Mouse (Mus musculus): ENCODE measurements at regions not wholly inside any gene's neighbourhood (a gene's known extent, or its start where the extent isn't known, plus 50 kb on each side); places are given as distances from the start of the nearest gene placed in this dataset.

DNA sequence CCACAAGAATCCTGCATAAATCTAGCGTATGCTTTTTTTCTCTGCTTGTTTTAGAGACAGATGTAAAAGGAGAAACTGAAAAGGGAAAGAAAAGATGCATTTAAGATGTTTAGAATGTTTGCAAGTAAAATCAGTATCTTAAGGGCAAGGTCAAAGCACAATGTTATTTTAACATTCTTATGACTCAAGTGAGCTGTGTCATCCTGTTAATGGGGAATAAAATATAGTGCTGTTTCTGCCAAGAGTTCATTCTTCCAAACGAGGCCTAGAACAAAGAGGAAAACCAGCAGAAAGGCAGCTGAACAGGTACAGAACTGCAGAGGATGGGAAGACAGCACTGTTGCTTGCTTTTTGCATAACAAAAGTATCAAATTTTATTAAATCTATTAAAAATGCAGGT, 156.7 kb upstream of the Tmtc1 start:
- no peak for DNase-seq (ENCODE audit: low spot score in 2 of 2)

DNA sequence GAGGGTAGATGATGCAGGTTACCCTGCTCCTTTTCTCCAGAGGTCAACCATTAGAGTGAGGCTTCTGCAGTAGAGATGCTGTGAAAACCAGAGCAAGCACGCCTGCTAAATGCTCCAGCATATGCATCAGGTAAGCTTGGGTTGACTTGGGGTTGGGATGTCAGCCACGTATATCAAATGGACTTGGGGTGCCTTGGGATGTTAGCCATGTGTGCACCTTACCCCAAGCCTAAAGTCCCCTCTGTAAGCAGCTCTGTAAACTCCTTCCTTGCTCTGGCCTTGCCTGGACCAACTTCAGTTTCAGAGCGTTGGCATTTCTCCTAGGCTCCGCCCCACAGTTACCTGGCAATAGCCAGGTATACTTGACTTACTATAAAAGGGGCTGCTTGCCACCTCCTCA, 155.3 kb upstream of the Tmtc1 start:
- no peak for DNase-seq (ENCODE audit: low spot score in 2 of 2)

DNA sequence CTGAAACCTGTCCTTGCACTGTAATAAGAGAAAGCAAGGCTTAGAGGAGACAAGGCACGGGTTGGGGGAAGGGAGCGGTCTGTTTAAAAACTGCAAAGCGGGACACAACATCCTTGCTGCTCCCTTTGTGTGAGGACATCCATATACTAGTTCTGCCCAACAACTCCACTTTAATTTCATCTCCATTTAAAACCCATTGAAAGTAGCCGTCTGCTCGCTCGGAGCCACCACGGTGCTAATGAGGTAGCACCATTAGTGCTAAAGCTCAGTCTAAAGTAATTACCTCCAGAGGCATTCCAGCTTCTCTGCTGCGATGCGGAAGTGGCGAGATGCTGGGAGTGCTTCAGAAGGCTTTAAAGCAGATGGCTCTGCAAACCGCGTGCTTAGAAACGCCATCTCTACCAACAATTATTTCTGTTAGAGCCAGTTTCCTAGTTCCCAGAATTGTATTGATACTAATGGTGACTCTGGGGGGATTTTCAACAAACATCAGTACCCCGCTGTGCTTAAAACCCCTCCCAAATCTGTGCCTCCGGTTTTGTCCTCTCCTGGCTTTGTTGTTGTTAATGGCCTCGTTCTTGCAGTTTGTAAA, 154.7 kb upstream of the Tmtc1 start:
- DNase-seq (ENCODE audit: low spot score in 2 of 2): no peak

DNA sequence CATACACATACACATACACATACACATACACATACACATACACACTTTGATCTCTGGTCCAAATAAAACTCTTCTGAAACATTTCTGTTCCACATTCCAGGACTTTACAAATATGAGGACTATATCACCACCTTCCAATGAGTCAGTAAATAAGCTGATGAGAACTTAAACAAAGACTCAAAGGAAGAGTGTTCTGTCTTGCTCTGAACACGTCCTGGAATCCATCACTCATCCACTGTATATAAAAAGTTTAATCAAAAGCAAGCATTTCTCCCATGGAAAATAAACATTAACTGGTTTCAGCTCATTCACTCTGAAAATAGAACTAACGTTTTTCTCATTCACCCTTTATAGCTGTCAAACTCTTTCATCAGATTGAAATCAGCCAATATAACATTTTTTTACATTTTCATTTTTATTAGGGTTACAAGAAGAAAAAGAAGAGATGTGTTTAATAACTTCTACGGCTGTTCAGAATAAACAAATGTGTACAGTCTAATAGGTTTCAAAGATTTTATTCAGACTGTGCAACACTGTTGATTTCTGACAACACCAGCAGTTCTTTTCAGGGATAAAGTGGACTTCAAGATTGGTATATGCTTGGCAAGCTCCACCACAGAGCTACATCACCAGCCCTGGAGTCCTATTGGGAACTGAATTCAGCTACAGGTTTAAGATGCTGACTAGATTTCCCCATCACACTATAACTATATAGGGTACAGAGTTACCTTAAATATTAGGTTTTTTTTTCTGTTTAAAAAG, 151.0 kb upstream of the Tmtc1 start:
- DNase-seq (ENCODE audit: low spot score in 2 of 2): no peak

DNA sequence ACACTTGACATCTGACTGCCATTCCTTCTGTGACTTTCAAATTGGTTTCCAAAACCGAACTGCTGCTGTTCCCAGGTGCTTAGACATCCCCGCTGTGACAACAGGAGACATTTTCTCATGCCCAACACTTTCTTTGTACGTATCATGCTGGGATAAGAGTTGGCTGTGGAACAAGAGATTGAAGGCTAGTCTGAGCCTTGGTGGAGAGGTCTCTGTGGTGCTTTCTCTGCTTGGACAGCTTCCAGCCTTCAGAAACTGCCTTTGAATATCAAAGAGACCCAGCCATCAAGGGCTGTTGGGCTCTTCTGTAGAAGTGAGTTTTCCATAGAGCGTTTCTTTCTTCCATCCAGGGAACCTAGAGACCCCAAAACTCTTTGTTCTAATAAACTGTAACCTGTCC, 144.8 kb upstream of the Tmtc1 start:
- DNase-seq (ENCODE audit: low spot score in 2 of 2): no peak

DNA sequence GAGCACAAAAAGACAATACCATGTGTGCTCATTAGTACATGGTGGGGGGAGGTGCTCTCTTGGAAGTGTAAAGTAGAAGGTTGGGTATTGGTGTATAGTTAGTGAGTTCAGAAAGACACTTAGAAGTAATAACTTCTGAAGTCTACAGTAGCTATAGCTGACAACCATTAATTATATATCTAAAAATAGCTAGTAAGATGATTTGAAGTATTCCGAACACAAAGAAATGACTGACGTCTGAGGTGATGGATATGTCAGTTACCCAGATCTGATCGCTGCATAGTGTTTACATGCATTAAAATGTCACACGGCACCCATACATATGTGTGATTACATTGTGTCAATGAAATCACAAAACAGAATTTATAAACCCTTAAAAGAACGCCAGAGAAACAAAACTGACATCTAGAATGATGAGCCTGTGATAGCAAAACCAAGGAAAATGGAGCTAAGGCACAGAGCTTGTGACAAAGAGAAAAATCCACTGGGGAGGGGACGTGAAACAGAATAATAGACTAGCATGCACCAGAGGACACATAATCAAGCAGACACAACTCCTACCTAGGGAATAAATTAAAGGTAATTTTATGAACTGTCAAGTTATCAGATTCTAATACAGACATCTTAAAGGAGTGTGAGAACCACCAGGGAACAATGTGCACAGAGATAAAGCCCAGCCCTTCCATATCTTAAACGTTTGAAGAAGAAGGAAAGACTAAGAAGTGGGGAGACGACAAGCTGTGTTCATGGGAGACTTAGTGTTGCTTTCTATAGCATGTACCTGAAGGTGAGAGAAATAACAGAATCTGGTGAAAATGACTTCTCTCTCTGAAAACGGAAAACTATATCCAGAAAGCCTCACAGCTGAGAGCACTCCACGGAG, 142.5 kb upstream of the Tmtc1 start:
- DNase-seq (ENCODE audit: low spot score in 2 of 2): no peak

DNA sequence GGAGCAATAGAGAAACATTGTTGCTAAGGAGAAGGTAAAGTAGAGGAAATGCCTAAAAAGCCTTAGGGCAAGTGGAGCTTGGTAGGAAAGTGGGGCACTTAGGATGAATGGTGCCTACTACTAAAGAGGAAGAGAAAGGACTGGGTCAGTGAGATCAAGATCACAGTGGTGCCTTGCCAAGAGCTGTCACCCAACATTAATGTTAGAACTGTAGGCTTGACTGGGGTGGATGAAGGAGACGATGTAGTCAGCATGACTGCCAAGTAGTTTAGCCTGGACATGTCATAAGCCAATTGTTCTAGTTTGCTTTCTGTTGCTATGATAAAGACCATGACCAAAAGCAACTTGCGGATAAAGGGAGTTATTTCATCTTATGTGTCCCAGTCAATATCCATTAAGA, 139.9 kb upstream of the Tmtc1 start:
- no peak for DNase-seq (ENCODE audit: low spot score in 2 of 2)

DNA sequence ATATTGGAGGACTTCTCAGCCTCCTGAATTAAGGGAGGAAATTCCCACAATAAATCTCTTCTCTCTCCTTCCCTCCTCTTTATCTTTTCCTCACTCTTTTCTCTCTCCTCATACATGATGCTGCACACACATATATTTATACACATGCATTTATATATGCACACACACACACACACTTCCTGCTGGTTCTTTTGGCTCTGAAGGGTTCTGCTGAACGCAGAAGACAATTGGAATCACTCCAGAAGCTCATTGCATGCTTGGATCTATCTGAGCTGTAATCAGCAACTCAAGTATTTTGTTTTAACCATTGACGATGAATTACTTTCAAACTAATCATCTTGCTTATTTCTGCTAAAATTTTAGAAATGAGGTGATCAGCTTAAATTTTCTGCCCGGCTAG, 134.1 kb upstream of the Tmtc1 start:
- no peak for DNase-seq (ENCODE audit: low spot score in 2 of 2)

DNA sequence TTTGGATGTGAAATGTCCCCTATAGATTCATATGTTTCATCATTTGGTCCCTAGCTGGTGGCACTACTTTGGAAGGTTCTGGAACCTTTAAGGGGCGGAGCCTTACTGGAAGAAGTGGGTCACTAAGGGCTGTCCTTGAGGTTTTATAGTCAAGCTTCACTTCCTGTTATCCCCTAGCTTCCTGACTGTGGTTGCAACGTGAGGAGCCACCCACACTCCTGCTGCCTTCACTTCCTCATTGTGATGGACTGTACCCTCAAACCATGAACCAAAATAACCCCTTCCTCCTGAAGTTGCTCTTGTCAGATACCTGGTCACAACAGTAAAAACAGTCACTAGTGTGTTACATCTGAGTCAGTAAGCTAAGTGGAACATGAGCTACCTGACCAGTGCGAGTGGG, 133.5 kb upstream of the Tmtc1 start:
- no peak for DNase-seq (ENCODE audit: low spot score in 2 of 2)

DNA sequence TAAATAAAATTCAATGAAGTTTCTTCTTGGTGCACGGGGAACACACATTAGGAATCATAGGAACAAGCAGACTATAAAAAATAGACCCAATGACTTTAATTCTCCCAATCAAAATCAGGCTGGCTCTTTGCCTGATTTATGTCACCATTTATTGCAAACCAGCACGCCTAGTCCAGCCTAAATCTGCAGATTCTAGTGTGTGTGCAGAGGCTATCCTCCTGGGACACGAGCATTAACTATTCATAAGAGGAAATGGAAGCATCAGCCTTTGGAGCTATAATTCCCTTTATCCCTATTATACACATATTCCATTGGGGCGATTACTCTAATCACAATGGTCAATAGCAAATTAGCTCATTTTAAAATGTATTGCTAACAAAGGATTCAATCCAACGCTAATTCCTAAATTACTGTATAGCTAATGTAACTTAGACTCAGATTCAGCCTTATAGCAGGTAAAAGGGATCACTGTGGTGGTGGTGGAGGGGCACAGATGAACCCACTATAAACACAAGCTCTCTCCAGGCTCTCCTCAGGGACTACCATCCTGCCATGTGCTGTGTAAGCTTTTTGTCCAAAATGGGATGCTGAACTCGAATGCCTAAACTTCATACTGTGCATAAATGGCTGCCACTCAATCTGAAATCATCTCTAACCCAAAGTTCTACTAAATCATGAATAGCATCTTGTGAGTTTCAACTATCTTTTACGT, 130.7 kb upstream of the Tmtc1 start:
- DNase-seq (ENCODE audit: low spot score in 2 of 2): no peak

DNA sequence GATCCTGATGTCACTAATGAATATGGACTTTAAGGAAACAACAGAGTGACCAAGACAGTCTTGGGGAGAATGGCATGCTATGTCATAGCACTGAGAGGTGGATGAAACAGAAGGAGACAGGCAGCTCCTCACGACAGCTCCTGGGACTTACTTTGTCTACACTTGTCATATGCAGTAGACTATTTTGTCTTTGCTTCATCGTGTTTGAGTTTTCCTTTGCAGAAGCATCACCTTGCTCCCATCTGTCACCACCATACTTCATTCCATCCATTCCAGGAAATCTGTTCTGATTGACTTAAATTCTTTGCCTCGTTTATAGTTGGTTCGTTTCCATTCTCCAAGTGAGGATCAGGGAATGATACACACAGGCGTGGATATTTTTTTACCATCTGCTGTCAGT, 128.0 kb upstream of the Tmtc1 start:
- DNase-seq (ENCODE audit: low spot score in 2 of 2): no peak

DNA sequence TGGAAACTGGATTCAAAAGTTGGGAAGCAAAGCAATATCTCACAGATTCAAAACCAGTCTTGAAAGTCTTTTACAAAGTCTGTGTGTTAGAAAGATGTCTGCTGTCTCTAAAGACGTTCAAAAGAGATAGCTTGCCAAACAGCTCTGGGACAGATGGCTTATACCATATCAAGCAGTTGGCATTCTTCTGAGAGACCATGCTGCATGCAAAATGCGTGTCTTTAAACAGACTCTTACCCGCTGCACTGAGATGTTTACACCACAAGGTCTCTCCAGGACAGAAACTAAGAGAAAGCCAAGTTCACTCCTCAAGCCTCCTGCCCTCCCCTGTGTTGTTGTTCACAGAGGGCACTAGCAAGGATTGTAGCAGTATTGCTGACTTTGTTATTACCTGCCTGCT, 127.5 kb upstream of the Tmtc1 start:
- peak; percentile 13 to 40 for DNase-seq (ENCODE audit: low spot score in 2 of 2)

DNA sequence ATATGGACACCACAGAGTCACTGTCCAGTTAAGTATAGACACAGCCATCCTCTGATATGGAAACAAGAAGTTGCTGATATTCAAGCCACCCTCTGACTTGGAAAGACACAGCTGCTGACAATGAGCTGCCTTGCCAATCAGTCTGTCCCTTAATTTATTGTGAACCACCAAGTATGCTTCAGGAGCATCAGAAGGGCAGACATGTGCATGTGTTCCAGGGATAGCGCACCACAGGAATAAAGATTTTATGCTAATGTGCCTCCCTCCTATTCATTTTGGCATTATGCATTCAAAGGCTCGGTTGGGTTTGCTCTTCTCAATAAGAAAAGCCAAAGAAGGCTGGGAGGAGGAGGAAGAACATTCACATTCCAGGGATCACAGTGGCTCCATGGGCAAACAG, 120.0 kb upstream of the Tmtc1 start:
- no peak for DNase-seq (ENCODE audit: low spot score in 2 of 2)

DNA sequence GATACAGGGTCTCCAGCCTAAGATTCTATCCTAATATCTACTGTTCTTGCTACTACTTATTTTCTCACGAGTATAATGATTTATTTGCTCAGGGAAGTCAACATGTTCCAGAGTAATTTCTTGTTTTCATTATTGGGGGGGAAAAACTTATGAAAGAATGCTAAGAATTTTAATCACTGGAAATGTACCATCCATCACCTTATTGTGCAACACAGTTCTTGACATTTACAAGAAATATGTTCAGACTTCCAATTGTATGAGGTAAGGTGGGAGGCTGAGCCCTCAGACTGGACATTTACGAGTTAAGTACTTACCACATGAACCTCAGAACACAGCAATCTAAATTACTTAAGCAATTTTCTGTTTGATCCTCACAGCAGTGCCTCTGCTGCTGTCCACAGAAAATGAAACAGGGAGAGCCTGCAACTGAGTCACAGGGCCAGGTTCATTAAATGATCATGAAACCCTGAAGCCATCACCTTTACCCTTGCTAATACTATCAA, 118.1 kb upstream of the Tmtc1 start:
- DNase-seq (ENCODE audit: low spot score in 2 of 2): no peak

DNA sequence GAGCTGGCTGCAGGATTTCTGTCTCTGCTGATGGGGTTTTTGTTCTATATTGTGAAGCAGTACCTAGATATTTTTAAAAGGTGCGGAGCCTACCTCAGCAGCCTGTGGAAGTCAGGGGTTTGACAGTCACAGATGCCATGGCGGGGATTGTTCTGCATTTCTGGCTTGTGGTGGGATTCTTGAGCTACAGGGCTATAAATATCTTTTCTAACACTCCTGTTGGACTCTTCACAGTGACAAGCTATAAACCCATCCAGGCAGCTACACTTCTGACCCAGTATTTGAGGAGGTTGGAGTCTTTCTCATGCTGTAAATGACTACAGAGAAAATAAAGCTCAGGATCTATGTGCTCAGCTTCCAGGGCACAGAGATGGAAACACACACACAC, 112.3 kb upstream of the Tmtc1 start:
- peak in 1 of 2 experiments; percentile 14 for DNase-seq (ENCODE audit: low spot score in 2 of 2)

DNA sequence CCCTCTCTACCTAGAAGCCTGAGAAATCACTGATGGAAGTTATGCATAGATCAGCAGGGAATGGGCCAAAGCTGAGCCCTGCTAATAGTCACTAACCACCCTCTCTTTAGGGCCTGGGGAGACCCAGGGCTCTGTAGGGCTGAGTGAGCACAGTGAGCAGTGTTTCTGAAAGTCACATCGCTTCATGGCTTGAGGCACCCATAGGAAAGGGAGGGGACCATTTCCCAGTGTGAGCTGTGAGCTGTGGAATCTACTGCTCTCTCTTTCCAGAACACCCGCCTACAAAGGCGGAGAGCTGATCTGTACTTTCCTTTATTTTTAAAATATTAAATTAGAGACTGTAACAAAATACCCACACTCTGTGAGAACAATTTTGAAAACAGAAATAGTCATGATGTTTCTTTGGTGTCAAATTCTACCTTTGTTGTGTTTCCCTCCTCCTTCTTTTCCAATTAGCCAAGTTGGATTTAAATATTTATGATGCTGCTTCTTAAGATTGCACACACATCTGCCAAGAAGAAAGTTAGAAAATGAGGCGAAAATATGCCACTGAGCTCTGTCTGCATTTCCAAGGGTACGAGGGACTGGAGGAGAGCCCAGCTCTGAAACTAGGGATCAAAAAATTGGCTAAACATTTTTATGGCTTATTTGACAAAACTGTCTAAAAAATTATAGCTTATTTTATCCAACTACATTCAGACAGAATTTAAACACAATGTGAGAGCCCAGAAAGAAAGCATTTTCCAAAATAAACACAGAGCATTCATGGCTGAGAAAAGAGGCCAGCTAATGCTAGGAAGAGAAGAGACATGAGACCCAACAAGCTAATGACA, 111.7 kb upstream of the Tmtc1 start:
- peak in 1 of 2 experiments; percentile 16 for DNase-seq (ENCODE audit: low spot score in 2 of 2)

DNA sequence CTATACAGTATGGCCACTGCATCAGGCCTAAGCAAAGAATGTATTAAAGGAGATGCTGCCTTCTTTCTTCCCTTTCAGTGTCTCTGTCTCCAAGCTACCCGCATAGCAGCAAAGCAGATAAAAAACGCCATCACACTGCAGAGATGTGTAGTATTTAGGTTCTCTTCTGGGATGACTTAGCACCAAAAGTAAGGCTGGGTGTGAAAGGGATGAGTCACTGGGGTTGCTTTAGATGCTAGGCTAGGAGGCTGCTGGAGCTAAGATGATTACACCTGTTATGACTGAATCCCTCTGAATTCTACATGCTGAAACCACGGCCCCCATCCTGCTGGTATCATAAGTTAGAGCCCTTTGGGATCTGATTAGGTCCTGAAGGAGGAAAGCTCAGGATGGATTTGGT, 110.3 kb upstream of the Tmtc1 start:
- DNase-seq (ENCODE audit: low spot score in 2 of 2): no peak

DNA sequence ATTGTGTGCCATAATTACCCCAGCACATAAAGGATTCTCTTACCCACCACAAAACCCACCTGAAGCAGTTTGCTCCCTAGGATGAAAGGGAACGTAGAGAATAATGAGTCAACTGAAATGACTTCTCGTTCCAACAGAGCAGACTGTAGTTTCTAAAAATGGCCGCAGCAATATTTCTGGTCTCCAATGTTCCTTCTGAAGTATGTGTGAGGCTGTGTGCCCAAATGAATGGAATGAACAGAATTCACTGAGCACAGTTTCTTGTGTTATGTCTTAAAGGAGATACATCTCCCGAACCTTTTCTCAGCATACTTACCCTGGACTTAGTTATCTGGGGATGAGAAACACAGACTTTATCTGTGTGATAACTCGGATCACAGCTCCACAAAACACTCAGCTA, 109.4 kb upstream of the Tmtc1 start:
- no peak for DNase-seq (ENCODE audit: low spot score in 2 of 2)

DNA sequence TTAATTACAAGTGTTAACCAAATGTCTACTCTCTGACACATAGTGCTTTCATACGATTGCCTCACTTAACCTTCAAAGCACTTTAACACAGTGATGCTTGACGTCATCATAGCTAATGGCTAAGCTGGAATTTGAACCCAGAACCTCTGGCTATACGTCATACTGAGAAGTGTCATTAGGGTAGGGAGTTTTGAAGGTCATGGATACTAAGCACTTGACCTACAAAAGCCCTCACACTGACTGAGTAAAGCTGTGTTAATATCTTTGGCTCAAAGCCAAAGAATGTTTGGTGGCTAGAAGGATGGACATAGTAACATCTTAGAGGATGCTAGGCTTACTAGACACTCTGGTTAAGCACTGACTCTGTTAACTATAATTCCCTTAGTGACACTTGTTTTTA, 106.9 kb upstream of the Tmtc1 start:
- DNase-seq (ENCODE audit: low spot score in 2 of 2): no peak

DNA sequence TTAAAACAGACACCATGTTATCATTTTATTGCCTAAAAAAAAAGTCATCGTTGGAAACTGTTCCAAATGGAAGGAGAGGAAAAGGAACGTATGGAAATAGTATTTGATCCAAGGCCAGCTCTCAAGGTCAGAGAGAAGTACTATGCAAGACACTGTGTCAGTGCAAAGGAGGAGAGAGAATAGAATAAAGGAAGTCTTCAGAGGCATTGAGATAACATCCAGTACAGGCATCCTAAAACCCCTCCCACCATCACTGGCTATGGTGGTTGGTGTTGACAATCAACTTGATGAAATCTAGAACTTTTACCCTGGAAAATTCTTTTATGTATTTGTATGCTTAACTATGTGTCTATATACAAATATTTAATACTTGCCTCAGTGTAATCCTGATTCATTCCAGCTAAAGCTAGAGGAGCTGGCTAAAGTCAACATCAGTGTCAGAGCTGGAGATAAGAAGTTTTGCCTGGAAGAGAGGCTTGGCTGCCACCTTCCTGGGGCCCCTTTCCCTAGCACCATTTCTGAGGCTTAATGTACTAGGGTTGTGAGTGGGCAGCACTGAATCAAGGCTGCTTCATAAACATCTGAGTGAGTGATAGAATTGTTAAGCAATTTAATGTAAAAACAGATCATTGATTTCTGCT, 104.1 kb upstream of the Tmtc1 start:
- DNase-seq (ENCODE audit: low spot score in 2 of 2): no peak

DNA sequence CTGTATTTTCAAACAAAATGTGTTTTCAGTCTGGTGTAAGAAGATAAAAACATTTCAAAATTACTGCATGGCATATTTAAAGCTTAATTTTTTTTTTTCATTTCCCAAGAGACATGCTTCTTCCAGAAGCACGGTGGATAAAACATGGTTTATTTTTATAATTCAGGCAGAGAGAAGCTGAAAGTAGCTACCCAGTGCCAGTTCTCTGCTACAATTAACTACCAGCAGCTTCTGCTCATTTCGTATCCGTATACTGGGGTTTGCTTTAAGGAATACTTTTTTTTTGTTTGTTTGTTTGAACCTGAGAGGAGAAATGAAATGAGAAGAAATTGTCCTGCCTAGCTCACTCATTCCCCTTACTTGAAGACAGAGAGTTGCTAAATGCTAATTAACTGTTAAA, 98.9 kb upstream of the Tmtc1 start:
- no peak for DNase-seq (ENCODE audit: low spot score in 2 of 2)

Data from frontal cortex, postnatal 10 days (tissue).